Mouse (Mus musculus): ENCODE results near the gene Slc30a2.

GRCm38 (mm10) chr4:134350641-134351040 lies 7.7 kb downstream of the Slc30a2 start:
- no peak for TF ChIP-seq CTCF (IDR thresholded peaks at IDR 0.05; ENCODE audit: low read depth)
- no peak for TF ChIP-seq EP300 (IDR thresholded peaks at IDR 0.05; ENCODE audit: low read depth)

Data from heart, postnatal 0 days (tissue).